Mouse (Mus musculus) kidney, embryonic 16.5 days (tissue): ENCODE results near the gene Krtap4-7. TPM values are rescaled to one million over a fixed set of nuclear protein-coding genes. Genes with fewer than 3 reads are reported as not detected.
"Not testable (repeated sequence)": the region's sequence is repeated elsewhere in the genome, so short reads cannot be mapped to it uniquely, and the experiment has no call there.

Experiments
- ATAC-seq: fragments of 200-750 bp; cut with Nextera tagmentation; 2 replicates; pipeline ENCODE4 v1.8.0; 2017; ENCODE audit warnings: moderate TSS enrichment; ENCODE audit not compliant: low FRiP score, low TSS enrichment
- H3K27ac ChIP-seq: fragments of 300-500 bp; sonication (generic); 2 replicates; pipeline ENCODE4 v1.5.1; 2014; ENCODE audit warnings: low read length
- H3K27me3 ChIP-seq: fragments of 300-500 bp; sonication (generic); 2 replicates; pipeline ENCODE4 v1.6.1; 2014; ENCODE audit warnings: low read length, control low read depth, mixed read lengths; ENCODE audit not compliant: insufficient read depth
- H3K36me3 ChIP-seq: fragments of 300-500 bp; sonication (generic); 2 replicates; pipeline ENCODE4 v1.6.1; 2014; ENCODE audit warnings: low read length, control low read depth, mixed read lengths; ENCODE audit not compliant: insufficient read depth
- H3K4me1 ChIP-seq: fragments of 300-500 bp; sonication (generic); 2 replicates; pipeline ENCODE4 v1.6.1; 2014; ENCODE audit warnings: low read length, control low read depth, mixed read lengths; ENCODE audit not compliant: insufficient read depth
- H3K4me2 ChIP-seq: fragments of 300-500 bp; sonication (generic); replicated peaks from 2 replicates; pipeline ENCODE4 v1.6.1; 2014; ENCODE audit warnings: low read depth, low read length
- H3K4me3 ChIP-seq: fragments of 300-500 bp; sonication (generic); 2 replicates; pipeline ENCODE4 v1.5.1; 2014; ENCODE audit warnings: mild to moderate bottlenecking, low read length
- H3K9ac ChIP-seq: fragments of 300-500 bp; sonication (generic); replicated peaks from 2 replicates; pipeline ENCODE4 v1.6.1; 2014; ENCODE audit warnings: low read length
- H3K9me3 ChIP-seq: fragments of 300-500 bp; sonication (generic); 2 replicates; pipeline ENCODE4 v1.6.1; 2016; ENCODE audit warnings: low read length, control low read depth
- WGBS: fragments of 180-500 bp; shearing (Covaris S2); extraction: QIAGEN DNeasy Blood & Tissue Kit; methylation state at CpG from one replicate; pipeline ENCODE4 v1.1.7; 2014; 5-methylcytosine and 5-hydroxymethylcytosine counted together
- polyA plus RNA-seq: library from polyadenylated mRNA; unstranded; fragments of >200 nt; fragmentation: Nextera tagmentation; extraction: Ambion mirVana; gene quantifications from 2 replicates; pipeline ENCODE4 v1.2.1, GENCODE M21; 2015

The Krtap4-7 gene
- polyA plus RNA-seq, 1 experiment from 2014 or later = not detected

GRCm38 (mm10) chr11:99610089-99610488 is 33.8 kb downstream of the Krtap4-7 start, which contains the start of gene Gm11937:
Gene Gm11937, minus strand, starts transcription at chr11:99610189.
- H3K4me2 ChIP-seq, H3K9ac ChIP-seq, H3K4me3 ChIP-seq, ATAC-seq, H3K4me1 ChIP-seq, H3K27ac ChIP-seq, H3K27me3 ChIP-seq, H3K9me3 ChIP-seq, H3K36me3 ChIP-seq: not testable (repeated sequence)
- WGBS = 43% methylated on average over 2 of the region's 2 CpGs

GRCm38 (mm10) chr11:99609126-99609525 is 34.8 kb downstream of the Krtap4-7 start:
- Histone ChIP-seq H3K27ac (no peak overlapping the region), H3K36me3 (no peaks in the 10 kb centered on the region), H3K4me3 (no peak overlapping the region), H3K9ac (no peak overlapping the region), H3K9me3 (no peaks in the 10 kb centered on the region), H3K27me3 (no peaks in the 10 kb centered on the region), H3K4me1 (no peaks in the 10 kb centered on the region), H3K4me2 (no peak overlapping the region)
- no peak for ATAC-seq
- 61% methylated on average over 1 of the region's 1 CpGs for WGBS

- H3K4me2 ChIP-seq, H3K27ac ChIP-seq, H3K9me3 ChIP-seq, H3K9ac ChIP-seq, H3K4me1 ChIP-seq, ATAC-seq, H3K27me3 ChIP-seq, H3K36me3 ChIP-seq, H3K4me3 ChIP-seq: not testable (repeated sequence)
- 47% methylated on average over 1 of the region's 1 CpGs for WGBS
Measured at GRCm38 (mm10) chr11:99603208-99603607, 40.7 kb downstream of the Krtap4-7 start, which contains the start of gene Gm11938. Gene Gm11938, minus strand, starts transcription at chr11:99603308.

GRCm38 (mm10) chr11:99597742-99598141 is 46.1 kb downstream of the Krtap4-7 start, which contains the start of gene Krtap9-3:
Gene Krtap9-3, minus strand, starts transcription at chr11:99598105.
- H3K27ac ChIP-seq, H3K4me2 ChIP-seq, H3K4me3 ChIP-seq, H3K9me3 ChIP-seq, H3K36me3 ChIP-seq, H3K4me1 ChIP-seq, H3K9ac ChIP-seq, ATAC-seq, H3K27me3 ChIP-seq: not testable (repeated sequence)
- 80% methylated on average over 3 of the region's 6 CpGs for WGBS

Other genes starting within 250 kb of the Krtap4-7 start
- 0.09 TPM in 2 replicates for gene Krt12, start 221.8 kb downstream of the Krtap4-7 start, polyA plus RNA-seq
- 1.5 and 1.8 TPM in 2 replicates for gene Krt20, start 205.9 kb downstream of the Krtap4-7 start, polyA plus RNA-seq
- 22.2 and 22.3 TPM in 2 replicates for gene Krt23, start 151.0 kb downstream of the Krtap4-7 start, polyA plus RNA-seq
- 0.21 and 0.60 TPM in 2 replicates for gene Krt39, start 122.8 kb downstream of the Krtap4-7 start, polyA plus RNA-seq
- gene Krt40, start 100.9 kb downstream of the Krtap4-7 start, polyA plus RNA-seq = not detected in 2 replicates
- gene Krtap3-3, start 93.2 kb downstream of the Krtap4-7 start, polyA plus RNA-seq = not detected in 2 replicates
- not detected in 2 replicates for gene Krtap3-2, start 87.2 kb downstream of the Krtap4-7 start, polyA plus RNA-seq
- not detected in 2 replicates for gene Gm11939, start 84.6 kb downstream of the Krtap4-7 start, polyA plus RNA-seq
- not detected in 2 replicates for gene Krtap3-1, start 77.5 kb downstream of the Krtap4-7 start, polyA plus RNA-seq
- not detected in 2 replicates for gene Krtap1-5, start 63.1 kb downstream of the Krtap4-7 start, polyA plus RNA-seq
- not detected in 2 replicates for gene Krtap1-4, start 60.4 kb downstream of the Krtap4-7 start, polyA plus RNA-seq
- gene Krtap1-3, start 52.8 kb downstream of the Krtap4-7 start, polyA plus RNA-seq = not detected in 2 replicates
- gene Krtap9-3, start 46.0 kb downstream of the Krtap4-7 start, polyA plus RNA-seq = not detected in 2 replicates
- gene Gm11938, start 40.8 kb downstream of the Krtap4-7 start, polyA plus RNA-seq = not detected in 2 replicates
- gene Gm11937, start 33.9 kb downstream of the Krtap4-7 start, polyA plus RNA-seq = not detected in 2 replicates
- not detected in 2 replicates for gene Krtap2-4, start 29.2 kb downstream of the Krtap4-7 start, polyA plus RNA-seq
- gene Gm11562, start 23.7 kb downstream of the Krtap4-7 start, polyA plus RNA-seq = not detected in 2 replicates
- not detected in 2 replicates for gene Krtap4-1, start 15.9 kb downstream of the Krtap4-7 start, polyA plus RNA-seq
- gene Krtap4-2, start 9.0 kb downstream of the Krtap4-7 start, polyA plus RNA-seq = not detected in 2 replicates
- not detected in 2 replicates for gene Gm11555, start 6.1 kb upstream of the Krtap4-7 start, polyA plus RNA-seq
- not detected in 2 replicates for gene Gm11563, start 14.9 kb upstream of the Krtap4-7 start, polyA plus RNA-seq
- not detected in 2 replicates for gene Krtap4-6, start 21.9 kb upstream of the Krtap4-7 start, polyA plus RNA-seq
- gene Gm14190, start 46.7 kb upstream of the Krtap4-7 start, polyA plus RNA-seq = not detected in 2 replicates
- not detected in 2 replicates for gene Gm14180, start 90.2 kb upstream of the Krtap4-7 start, polyA plus RNA-seq
- gene Gm11595, start 128.8 kb upstream of the Krtap4-7 start, polyA plus RNA-seq = not detected in 2 replicates
- not detected in 2 replicates for gene Krtap4-8, start 136.6 kb upstream of the Krtap4-7 start, polyA plus RNA-seq
- not detected in 2 replicates for gene Krtap4-9, start 141.1 kb upstream of the Krtap4-7 start, polyA plus RNA-seq
- not detected in 2 replicates for gene Gm11596, start 149.4 kb upstream of the Krtap4-7 start, polyA plus RNA-seq
- not detected in 2 replicates for gene Gm11569, start 154.8 kb upstream of the Krtap4-7 start, polyA plus RNA-seq
- gene Gm11554, start 160.4 kb upstream of the Krtap4-7 start, polyA plus RNA-seq = not detected in 2 replicates
- gene Krtap4-13, start 165.8 kb upstream of the Krtap4-7 start, polyA plus RNA-seq = not detected in 2 replicates
- gene Gm11564, start 171.6 kb upstream of the Krtap4-7 start, polyA plus RNA-seq = not detected in 2 replicates
- not detected in 2 replicates for gene 2300003K06Rik, start 194.0 kb upstream of the Krtap4-7 start, polyA plus RNA-seq
- not detected in 2 replicates for gene Krtap4-16, start 207.5 kb upstream of the Krtap4-7 start, polyA plus RNA-seq
- not detected in 2 replicates for gene Gm11568, start 213.8 kb upstream of the Krtap4-7 start, polyA plus RNA-seq
- gene Gm11559, start 220.4 kb upstream of the Krtap4-7 start, polyA plus RNA-seq = not detected in 2 replicates
- not detected in 2 replicates for gene Krtap9-1, start 229.3 kb upstream of the Krtap4-7 start, polyA plus RNA-seq
- gene Gm11567, start 235.1 kb upstream of the Krtap4-7 start, polyA plus RNA-seq = not detected in 2 replicates